Comparison of ENCODE assay signal across 10 mouse cellular contexts in the genomic region with DNA sequence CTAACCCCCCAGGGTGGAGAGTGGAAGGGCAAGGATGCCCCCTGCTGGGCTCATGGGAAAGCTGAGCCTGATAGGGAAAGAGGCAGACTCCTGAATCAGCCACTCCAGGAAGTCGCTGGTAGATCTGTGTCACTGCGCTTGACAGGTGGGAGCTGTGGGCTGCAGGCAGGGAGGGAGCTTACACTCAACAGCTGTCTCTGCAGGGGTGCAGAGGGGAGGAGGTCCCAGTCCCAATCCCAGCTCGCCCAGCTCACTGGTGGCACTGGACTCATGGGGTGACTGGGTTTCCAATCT. TPM values are rescaled to one million over a fixed set of nuclear protein-coding genes. Genes with fewer than 3 reads are reported as not detected.
DNase-seq lines count a peak whose midpoint lies in the region; ATAC-seq lines count a peak whose summit lies in the region.
"Had no signal": no experiment of that assay in that cellular context is flagged by ENCODE, and none has a peak within 500 bp of the region (broad histone marks: within the 10 kb centered on the region; RNA-seq: fewer than 3 reads in every experiment).

No protein-coding gene starts in this region.

- 0 out of 2 replicates have a peak, but pooled peaks cover 5% of the 10 kb centered on the region for H3K27me3 ChIP-seq in midbrain, embryonic 14.5 days (ENCODE audit: control insufficient read depth, insufficient read depth, low read length)
- peaks cover 68% of the 10 kb centered on the region for H3K27me3 ChIP-seq in midbrain, embryonic 10.5 days (ENCODE audit: low read depth, poor library complexity, severe bottlenecking)
- H3K27me3 ChIP-seq in kidney, embryonic 15.5 days: peaks cover 61% of the 10 kb centered on the region

- no peaks in the 10 kb centered on the region for H3K9me3 ChIP-seq in midbrain, embryonic 14.5 days (ENCODE audit: control insufficient read depth, low read length)
- H3K9me3 ChIP-seq in midbrain, embryonic 10.5 days (replicated peaks): no peaks in the 10 kb centered on the region
- no peaks in the 10 kb centered on the region for H3K9me3 ChIP-seq in kidney, embryonic 15.5 days (replicated peaks)
- H3K9me3 ChIP-seq: embryonic facial prominence, embryonic 13.5 days had no signal

- no peak overlapping the region for H3K27ac ChIP-seq in midbrain, embryonic 14.5 days (replicated peaks; ENCODE audit: low read depth, low read length)
- H3K27ac ChIP-seq in midbrain, embryonic 10.5 days (replicated peaks): no peak overlapping the region
- no peak overlapping the region for H3K27ac ChIP-seq in kidney, embryonic 15.5 days
- H3K27ac ChIP-seq: embryonic facial prominence, embryonic 13.5 days had no signal

- 20% methylated on average over 3 of the region's 3 CpGs for WGBS in midbrain, embryonic 14.5 days
- 3% methylated on average over 3 of the region's 3 CpGs for WGBS in midbrain, embryonic 10.5 days
- 3% methylated on average over 3 of the region's 3 CpGs for WGBS in kidney, embryonic 15.5 days

- peak; percentile 75 for DNase-seq in midbrain, embryonic 14.5 days
- no peak for DNase-seq in midbrain, embryonic 10.5 days (ENCODE audit: low spot score)
- peak; percentile 87 to 91 for DNase-seq in adrenal gland, postnatal 36 days
- peak; percentile 77 for DNase-seq in gastrocnemius, postnatal 14 days
- DNase-seq in lung, adult 18-20 months: peak; percentile 70 to 81
- peak; percentile 81 to 88 for DNase-seq in right cerebral cortex, adult 2 months (ENCODE audit: low spot score in 2 of 2)
- peak; percentile 39 for DNase-seq in yolk sac, embryonic 10.5 days (ENCODE audit: low spot score)

- no peak overlapping the region for H3K4me3 ChIP-seq in midbrain, embryonic 14.5 days (replicated peaks; ENCODE audit: low read depth, low read length)
- no peak overlapping the region for H3K4me3 ChIP-seq in midbrain, embryonic 10.5 days
- H3K4me3 ChIP-seq in kidney, embryonic 15.5 days (replicated peaks): no peak overlapping the region
- H3K4me3 ChIP-seq: embryonic facial prominence, embryonic 13.5 days had no signal

- intact Hi-C loops in gastrocnemius, postnatal 14 days (cut with DNase I; ENCODE audit: low total_unique reads): no loop called here

- peaks cover 5% of the 10 kb centered on the region; the same call in 1 of the 2 replicates for H3K4me1 ChIP-seq in midbrain, embryonic 14.5 days (ENCODE audit: control insufficient read depth, insufficient read depth, low read length)
- H3K4me1 ChIP-seq in midbrain, embryonic 10.5 days: peaks cover 12% of the 10 kb centered on the region
- H3K4me1 ChIP-seq in kidney, embryonic 15.5 days: peaks cover 33% of the 10 kb centered on the region

- H3K36me3 ChIP-seq in midbrain, embryonic 14.5 days (ENCODE audit: control insufficient read depth, insufficient read depth, low read length): no peaks in the 10 kb centered on the region
- no peaks in the 10 kb centered on the region for H3K36me3 ChIP-seq in midbrain, embryonic 10.5 days
- no peaks in the 10 kb centered on the region for H3K36me3 ChIP-seq in kidney, embryonic 15.5 days
- H3K36me3 ChIP-seq: embryonic facial prominence, embryonic 13.5 days had no signal

- H3K9ac ChIP-seq in midbrain, embryonic 14.5 days (replicated peaks; ENCODE audit: low read length): no peak overlapping the region
- 0 out of 2 replicates have a peak overlapping the region, but pooled peaks have one; percentile 29 for H3K9ac ChIP-seq in kidney, embryonic 15.5 days
- H3K9ac ChIP-seq: embryonic facial prominence, embryonic 13.5 days had no signal

- no peak for ATAC-seq in midbrain, embryonic 14.5 days (ENCODE audit: low FRiP score, low TSS enrichment)
- ATAC-seq in kidney, embryonic 15.5 days (replicated peaks; ENCODE audit: low FRiP score): no peak

- H3K4me2 ChIP-seq in midbrain, embryonic 14.5 days (ENCODE audit: low read length): no peak overlapping the region
- H3K4me2 ChIP-seq in kidney, embryonic 15.5 days: no peak overlapping the region
- H3K4me2 ChIP-seq: embryonic facial prominence, embryonic 13.5 days had no signal

RNA-seq across cellular contexts. Expression of a gene that starts 2.3 kb away (rescaled TPM):
- polyA plus RNA-seq in midbrain, embryonic 14.5 days (2014; fragmentation: Nextera tagmentation; extraction: Ambion mirVana): 0.40 and 0.74 TPM in 2 replicates
- 0.09 and 0.34 TPM in 2 replicates for polyA plus RNA-seq in midbrain, embryonic 10.5 days (2016; fragmentation: Nextera tagmentation; extraction: Ambion mirVana)
- total RNA-seq in adrenal gland, postnatal 36 days (2021): 1 to 10 TPM; 1.4 to 1.7 TPM
- total RNA-seq in gastrocnemius, postnatal 14 days (2021): under 1 TPM; 0.08 to 0.27 TPM
- polyA plus RNA-seq in kidney, embryonic 15.5 days (2015; fragmentation: Nextera tagmentation; extraction: Ambion mirVana): 1.5 and 1.9 TPM in 2 replicates

RNA-seq across cellular contexts. Expression of a gene that starts 15.0 kb away (rescaled TPM):
- 25.2 and 30.8 TPM in 2 replicates for polyA plus RNA-seq in midbrain, embryonic 14.5 days (2014; fragmentation: Nextera tagmentation; extraction: Ambion mirVana)
- 24.2 and 24.6 TPM in 2 replicates for polyA plus RNA-seq in midbrain, embryonic 10.5 days (2016; fragmentation: Nextera tagmentation; extraction: Ambion mirVana)
- total RNA-seq in adrenal gland, postnatal 36 days (2021): 10 to 100 TPM; 35.5 to 40.5 TPM
- 1 to 10 TPM; 5.3 TPM for total RNA-seq in gastrocnemius, postnatal 14 days (2021)
- polyA plus RNA-seq in kidney, embryonic 15.5 days (2015; fragmentation: Nextera tagmentation; extraction: Ambion mirVana): 14.0 and 15.6 TPM in 2 replicates

RNA-seq across cellular contexts. Expression of a gene that starts 26.8 kb away (rescaled TPM):
- polyA plus RNA-seq in midbrain, embryonic 14.5 days (2014; fragmentation: Nextera tagmentation; extraction: Ambion mirVana): not detected in 2 replicates
- polyA plus RNA-seq in midbrain, embryonic 10.5 days (2016; fragmentation: Nextera tagmentation; extraction: Ambion mirVana): not detected in 2 replicates
- under 1 TPM; 0.10 to 0.30 TPM for total RNA-seq in adrenal gland, postnatal 36 days (2021)
- total RNA-seq in gastrocnemius, postnatal 14 days (2021): not detected
- 0.28 and 0.39 TPM in 2 replicates for polyA plus RNA-seq in kidney, embryonic 15.5 days (2015; fragmentation: Nextera tagmentation; extraction: Ambion mirVana)
- polyA plus RNA-seq: neural tube, embryonic 14.5 days had no signal

RNA-seq across cellular contexts. Expression of a gene that starts 31.9 kb away (rescaled TPM):
- 0.59 and 0.73 TPM in 2 replicates for polyA plus RNA-seq in midbrain, embryonic 14.5 days (2014; fragmentation: Nextera tagmentation; extraction: Ambion mirVana)
- polyA plus RNA-seq in midbrain, embryonic 10.5 days (2016; fragmentation: Nextera tagmentation; extraction: Ambion mirVana): 0.42 and 1.1 TPM in 2 replicates
- 1 to 10 TPM; 4.8 to 5.6 TPM for total RNA-seq in adrenal gland, postnatal 36 days (2021)
- total RNA-seq in gastrocnemius, postnatal 14 days (2021): 1 to 10 TPM; 6.8 to 6.9 TPM
- 1.0 and 1.2 TPM in 2 replicates for polyA plus RNA-seq in kidney, embryonic 15.5 days (2015; fragmentation: Nextera tagmentation; extraction: Ambion mirVana)

RNA-seq across cellular contexts. Expression of a gene that starts 42.0 kb away (rescaled TPM):
- polyA plus RNA-seq in midbrain, embryonic 14.5 days (2014; fragmentation: Nextera tagmentation; extraction: Ambion mirVana): not detected in 2 replicates
- polyA plus RNA-seq in midbrain, embryonic 10.5 days (2016; fragmentation: Nextera tagmentation; extraction: Ambion mirVana): not detected in 2 replicates
- total RNA-seq in adrenal gland, postnatal 36 days (2021): not detected
- total RNA-seq in gastrocnemius, postnatal 14 days (2021): not detected
- 1.1 TPM in 1 of 2 replicates, not detected in the other for polyA plus RNA-seq in kidney, embryonic 15.5 days (2015; fragmentation: Nextera tagmentation; extraction: Ambion mirVana)
- polyA plus RNA-seq: embryonic facial prominence, embryonic 13.5 days; neural tube, embryonic 14.5 days had no signal
